Mouse (Mus musculus) heart, embryonic 13.5 days (tissue): ENCODE measurements around the gene Magea1. TPM values are rescaled to one million over a fixed set of nuclear protein-coding genes. Genes with fewer than 3 reads are reported as not detected.
"Not testable (repeated sequence)": the region's sequence is repeated elsewhere in the genome, so short reads cannot be mapped to it uniquely, and the experiment has no call there.

Experiments
- ATAC-seq: fragments of 200-750 bp; cut with Nextera tagmentation; 2 replicates; pipeline ENCODE4 v1.8.0; 2017; ENCODE audit warnings: moderate TSS enrichment; ENCODE audit not compliant: insufficient number of reproducible peaks, low FRiP score, low TSS enrichment; ENCODE audit errors: extremely low read depth
- H3K27ac ChIP-seq: fragments of 300-500 bp; sonication (generic); replicated peaks from 2 replicates; pipeline ENCODE4 v1.5.1; 2015; ENCODE audit warnings: moderate library complexity, mild to moderate bottlenecking, inconsistent platforms
- H3K27me3 ChIP-seq: fragments of 300-500 bp; sonication (generic); replicated peaks from 2 replicates; pipeline ENCODE4 v1.6.1; 2015; ENCODE audit warnings: mild to moderate bottlenecking, inconsistent platforms
- H3K36me3 ChIP-seq: fragments of 300-500 bp; sonication (generic); 2 replicates; pipeline ENCODE4 v1.6.1; 2015; ENCODE audit warnings: mild to moderate bottlenecking, inconsistent platforms
- H3K4me1 ChIP-seq: fragments of 300-500 bp; sonication (generic); 2 replicates; pipeline ENCODE4 v1.6.1; 2015; ENCODE audit warnings: inconsistent platforms
- H3K4me2 ChIP-seq: fragments of 300-500 bp; sonication (generic); 2 replicates; pipeline ENCODE4 v1.6.1; 2015; ENCODE audit warnings: inconsistent platforms, mild to moderate bottlenecking, moderate library complexity
- H3K4me3 ChIP-seq: fragments of 300-500 bp; sonication (generic); 2 replicates; pipeline ENCODE4 v1.5.1; 2015; ENCODE audit warnings: moderate library complexity, mild to moderate bottlenecking, inconsistent platforms
- H3K9ac ChIP-seq: fragments of 300-500 bp; sonication (generic); 2 replicates; pipeline ENCODE4 v1.6.1; 2015; ENCODE audit warnings: inconsistent platforms, mild to moderate bottlenecking, moderate library complexity
- H3K9me3 ChIP-seq: fragments of 300-500 bp; sonication (generic); 2 replicates; pipeline ENCODE4 v1.6.1; 2016; ENCODE audit warnings: inconsistent platforms
- WGBS: fragments of 180-500 bp; shearing (Covaris S2); methylation state at CpG from one replicate; pipeline ENCODE4 v1.1.7; 2015; ENCODE audit warnings: mixed read lengths; 5-methylcytosine and 5-hydroxymethylcytosine counted together
- polyA plus RNA-seq: library from polyadenylated mRNA; unstranded; fragments of >200 nt; fragmentation: Nextera tagmentation; extraction: Ambion mirVana; gene quantifications from 2 replicates; pipeline ENCODE4 v1.2.1, GENCODE M21; 2015

Magea1 gene
- not detected in 2 replicates for polyA plus RNA-seq

DNA sequence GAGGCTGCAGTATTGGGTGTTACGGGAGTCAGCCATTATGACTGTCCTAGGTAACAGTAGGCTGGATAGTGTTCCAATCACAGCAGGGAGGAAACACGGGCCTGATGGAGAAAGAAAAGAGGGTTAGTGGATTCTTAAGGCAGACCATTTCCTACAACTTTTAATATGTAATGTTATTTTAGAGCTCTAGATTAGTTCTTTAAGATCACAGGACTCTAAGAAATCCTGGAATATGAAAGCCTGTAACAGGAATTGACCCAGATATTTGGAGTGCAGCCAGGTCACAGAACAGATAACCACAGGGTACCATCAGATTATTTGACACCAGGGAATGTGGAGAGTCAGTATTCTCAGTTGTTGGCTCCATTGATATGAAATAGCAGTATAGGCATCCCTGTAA, at the start of gene Magea1:
TSS of gene Magea1 (minus strand) at position 101 of the 400 bp plus-strand sequence.
- H3K4me1 ChIP-seq, H3K36me3 ChIP-seq, H3K9me3 ChIP-seq, H3K27ac ChIP-seq, H3K27me3 ChIP-seq, H3K9ac ChIP-seq, H3K4me3 ChIP-seq, H3K4me2 ChIP-seq, ATAC-seq: not testable (repeated sequence)
- 86% methylated on average over 1 of the region's 2 CpGs for WGBS

DNA sequence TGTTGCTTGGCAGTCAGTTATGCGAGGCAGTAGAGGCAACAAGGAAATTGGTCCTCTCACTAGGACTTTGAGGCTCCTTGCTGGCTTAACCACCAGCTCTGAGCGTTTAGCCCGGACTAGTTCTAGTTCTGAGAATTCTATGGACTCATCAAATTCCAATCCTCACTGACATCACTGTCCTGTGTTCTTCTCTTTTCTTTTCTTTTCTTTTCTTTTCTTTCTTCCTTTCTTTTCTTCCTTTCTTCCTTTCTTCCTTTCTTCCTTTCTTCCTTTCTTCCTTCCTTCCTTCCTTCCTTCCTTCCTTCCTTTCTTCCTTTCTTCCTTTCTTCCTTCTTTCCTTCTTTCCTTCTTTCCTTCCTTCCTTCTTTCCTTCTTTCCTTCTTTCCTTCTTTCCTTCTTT, 38.7 kb upstream of the Magea1 start, which contains the start of gene Cldn34b2:
TSS of gene Cldn34b2 (minus strand) at position 101 of the 400 bp plus-strand sequence.
- not testable (repeated sequence) for H3K36me3 ChIP-seq, H3K4me3 ChIP-seq, H3K27me3 ChIP-seq, H3K9me3 ChIP-seq, ATAC-seq, H3K27ac ChIP-seq, H3K9ac ChIP-seq, H3K4me1 ChIP-seq, H3K4me2 ChIP-seq
- WGBS, result 59% methylated on average over 3 of the region's 3 CpGs

DNA sequence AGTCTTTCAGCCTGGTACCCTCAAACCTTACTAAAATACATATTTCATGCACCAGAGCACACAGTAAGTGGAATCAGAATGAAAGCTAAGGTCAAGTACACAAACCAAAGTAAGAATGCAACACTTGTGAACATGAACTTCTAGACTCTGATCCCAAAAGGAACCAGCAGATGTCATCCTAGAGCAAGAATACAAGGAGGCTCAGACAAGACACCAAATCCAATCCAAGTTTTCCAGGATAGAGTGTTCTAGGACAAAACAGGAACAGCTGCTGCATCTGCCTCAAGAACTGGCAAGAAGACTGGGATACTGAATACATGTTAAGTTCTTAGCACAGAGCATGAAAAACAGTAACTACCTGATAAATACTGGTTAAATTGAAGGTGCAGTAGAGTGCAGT, 8.4 kb upstream of the Magea1 start:
- H3K27ac ChIP-seq, result no peak overlapping the region
- ATAC-seq, result no peak

GRCm38 (mm10) chrX:155093566-155093965, 4.0 kb upstream of the Magea1 start, which contains the start of gene Magea2:
Gene Magea2 (minus strand): TSS chrX:155093666.
- not testable (repeated sequence) for H3K27me3 ChIP-seq, H3K4me1 ChIP-seq, ATAC-seq, H3K9me3 ChIP-seq, H3K36me3 ChIP-seq, H3K9ac ChIP-seq, H3K4me2 ChIP-seq, H3K27ac ChIP-seq, H3K4me3 ChIP-seq
- 83% methylated on average over 4 of the region's 4 CpGs for WGBS

More for the DNA sequence above, 8.4 kb upstream of the Magea1 start:
- H3K27me3 ChIP-seq, result no peaks in the 10 kb centered on the region
- no peak overlapping the region for H3K4me3 ChIP-seq
- H3K36me3 ChIP-seq, result no peaks in the 10 kb centered on the region
- H3K4me1 ChIP-seq, result no peaks in the 10 kb centered on the region
- no peaks in the 10 kb centered on the region for H3K9me3 ChIP-seq
- H3K9ac ChIP-seq, result no peak overlapping the region
- no peak overlapping the region for H3K4me2 ChIP-seq

GRCm38 (mm10) chrX:155063045-155063444, 26.5 kb downstream of the Magea1 start, which contains the start of gene Magea5:
Gene Magea5 (minus strand): TSS chrX:155063145.
- H3K36me3 ChIP-seq, H3K9ac ChIP-seq, H3K4me3 ChIP-seq, ATAC-seq, H3K4me1 ChIP-seq, H3K9me3 ChIP-seq, H3K27me3 ChIP-seq, H3K4me2 ChIP-seq, H3K27ac ChIP-seq: not testable (repeated sequence)
- WGBS, result 80% methylated on average over 14 of the region's 16 CpGs

Other genes starting within 250 kb of the Magea1 start
- not detected in 2 replicates for gene Cldn34b1, start 199.5 kb downstream of the Magea1 start, polyA plus RNA-seq
- gene Magea6, start 153.8 kb downstream of the Magea1 start, polyA plus RNA-seq, result not detected in 2 replicates
- gene Magea3, start 140.3 kb downstream of the Magea1 start, polyA plus RNA-seq, result not detected in 2 replicates
- gene Magea8, start 93.9 kb downstream of the Magea1 start, polyA plus RNA-seq, result not detected in 2 replicates
- not detected in 2 replicates for gene Magea5, start 26.6 kb downstream of the Magea1 start, polyA plus RNA-seq
- gene Magea2, start 3.9 kb upstream of the Magea1 start, polyA plus RNA-seq, result not detected in 2 replicates
- gene Cldn34b2, start 38.6 kb upstream of the Magea1 start, polyA plus RNA-seq, result not detected in 2 replicates
- gene Sat1, start 126.7 kb upstream of the Magea1 start, polyA plus RNA-seq, result 89.9 and 96.1 TPM in 2 replicates
- gene Acot9, start 172.7 kb upstream of the Magea1 start, polyA plus RNA-seq, result 35.0 and 36.8 TPM in 2 replicates